Mouse (Mus musculus) G1E (cell line): ENCODE data around the gene Kcna6. TPM values are rescaled to one million over a fixed set of nuclear protein-coding genes. Genes with fewer than 3 reads are reported as not detected.

Experiments
- ATAC-seq: 2 replicates; pipeline ENCODE4 v1.8.0; 2016; ENCODE audit warnings: mild to moderate bottlenecking; ENCODE audit not compliant: insufficient number of reproducible peaks, poor library complexity, low FRiP score, severe bottlenecking; ENCODE audit errors: extremely low read depth
- DNase-seq: peaks from one replicate; pipeline ENCODE4 v3.0.0; 2012; ENCODE audit warnings: low spot score
- H3K27me3 ChIP-seq: 2 replicates; pipeline ENCODE4 v1.6.1; 2012; ENCODE audit warnings: mild to moderate bottlenecking, low read length, inconsistent platforms; ENCODE audit not compliant: insufficient read depth
- H3K36me3 ChIP-seq: replicated peaks from 2 replicates; pipeline ENCODE3; 2012; ENCODE audit warnings: mild to moderate bottlenecking, inconsistent platforms
- H3K4me1 ChIP-seq: 2 replicates; pipeline ENCODE4 v1.6.1; 2012; ENCODE audit warnings: low read depth, low read length, inconsistent platforms, mixed read lengths; ENCODE audit not compliant: insufficient read depth
- H3K4me3 ChIP-seq: 2 replicates; pipeline ENCODE4 v1.5.1; 2012; ENCODE audit warnings: low read depth, mild to moderate bottlenecking, inconsistent platforms, low read length, moderate library complexity, mixed read lengths
- H3K9me3 ChIP-seq: replicated peaks from 2 replicates; pipeline ENCODE4 v1.6.1; 2012; ENCODE audit warnings: inconsistent platforms
- CTCF ChIP-seq: IDR thresholded peaks from 2 replicates; pipeline ENCODE4 v1.5.1; 2012; ENCODE audit warnings: low read depth, low read length, inconsistent platforms, mixed read lengths
- GATA1 ChIP-seq: IDR thresholded peaks from 2 replicates; pipeline ENCODE4 v1.6.1; 2012; ENCODE audit warnings: borderline replicate concordance, low read length, inconsistent platforms, mixed read lengths
- GATA2 ChIP-seq: IDR thresholded peaks from 2 replicates; pipeline ENCODE4 v1.6.1; 2012; ENCODE audit warnings: low read depth, low read length, inconsistent platforms, borderline replicate concordance
- POLR2AphosphoS5 ChIP-seq: IDR thresholded peaks from 2 replicates; pipeline ENCODE4 v1.6.1; 2012; ENCODE audit warnings: low read depth, low read length, inconsistent platforms; ENCODE audit not compliant: insufficient replicate concordance
- TAL1 ChIP-seq: conservative IDR thresholded peaks from 2 replicates; pipeline ENCODE4 v1.6.1; 2012; ENCODE audit warnings: low read depth, low read length, inconsistent platforms, mixed read lengths
- polyA plus RNA-seq: library from polyadenylated mRNA; stranded (reverse); fragments of >175 nt; gene quantifications from 2 replicates; pipeline ENCODE4 v1.2.3, GENCODE M21; 2012
- total RNA-seq, 2 experiments: library from RNA; stranded (forward) in 1 of 2; stranded (reverse) in 1 of 2; fragments of 200-1000 nt in 1 of 2; fragments of >200 nt in 1 of 2; fragmentation: Nextera tagmentation in 1 of 2; gene quantifications; 2 replicates each; pipeline ENCODE4 v1.2.3; 2014 to 2017

The Kcna6 gene
- total RNA-seq (2014; fragmentation: Nextera tagmentation) (not detected in 2 replicates), total RNA-seq (2017) (0.06 and 0.16 TPM in 2 replicates), polyA plus RNA-seq (not detected in 2 replicates)

DNA sequence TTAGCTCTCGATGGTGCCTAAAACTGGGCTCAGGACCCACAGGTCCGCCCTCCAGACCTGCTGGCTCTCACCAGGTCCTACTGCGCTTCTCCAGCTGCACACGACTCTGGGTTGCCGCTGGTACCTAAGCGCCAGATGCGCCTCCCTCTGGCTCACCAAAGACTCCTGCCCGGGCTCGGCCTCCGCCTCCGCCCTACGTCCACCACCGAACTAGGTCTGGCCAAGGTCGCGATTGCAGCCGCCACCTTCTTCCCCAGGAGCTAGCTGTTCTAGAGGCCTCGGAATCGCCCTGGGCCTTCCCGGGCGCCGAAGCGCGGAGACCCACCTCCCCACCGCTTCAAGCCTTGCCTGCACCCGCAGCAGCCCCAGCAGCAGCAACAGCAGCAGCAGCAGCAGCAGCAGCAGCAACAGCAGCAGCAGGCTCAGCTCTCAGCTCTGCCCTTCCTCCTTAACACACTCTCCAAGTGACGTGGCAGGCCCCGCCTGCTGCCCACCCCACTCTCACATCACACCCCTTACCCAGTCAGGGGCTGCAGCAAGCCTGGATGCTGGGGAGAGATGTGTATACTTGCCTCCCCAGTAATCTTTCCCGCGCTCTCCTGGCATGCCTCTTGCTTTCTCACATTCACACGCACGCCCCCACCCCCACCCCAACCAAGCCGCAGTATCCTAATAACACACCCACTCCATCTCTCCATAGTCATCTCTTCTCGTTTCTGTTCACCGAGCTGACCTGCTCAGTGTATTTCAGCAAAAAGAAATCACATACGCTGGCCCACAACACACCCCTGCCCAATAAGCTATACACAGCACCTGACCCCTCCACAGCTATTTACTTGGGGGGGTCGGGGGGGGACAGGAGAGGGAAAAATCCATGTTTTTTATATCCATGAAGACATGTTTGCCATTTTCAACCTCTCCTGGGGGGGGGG is at the start of gene Kcna6:
TSS of gene Kcna6 (minus strand) at position 464 of the 932 bp plus-strand sequence.
- Histone ChIP-seq H3K27me3 (no peaks in the 10 kb centered on the region), H3K9me3 (peaks cover 70% of the 10 kb centered on the region), H3K4me3 (peak within 1 kb of the TSS; percentile 7; the same call in 1 of the 2 replicates), H3K36me3 (no peaks in the 10 kb centered on the region), H3K4me1 (no peaks in the 10 kb centered on the region)
- DNase-seq (no peak), ATAC-seq (no peak)
- TF ChIP-seq CTCF (no peak), GATA2 (no peak), POLR2AphosphoS5 (no peak), TAL1 (no peak), GATA1 (no peak)

DNA sequence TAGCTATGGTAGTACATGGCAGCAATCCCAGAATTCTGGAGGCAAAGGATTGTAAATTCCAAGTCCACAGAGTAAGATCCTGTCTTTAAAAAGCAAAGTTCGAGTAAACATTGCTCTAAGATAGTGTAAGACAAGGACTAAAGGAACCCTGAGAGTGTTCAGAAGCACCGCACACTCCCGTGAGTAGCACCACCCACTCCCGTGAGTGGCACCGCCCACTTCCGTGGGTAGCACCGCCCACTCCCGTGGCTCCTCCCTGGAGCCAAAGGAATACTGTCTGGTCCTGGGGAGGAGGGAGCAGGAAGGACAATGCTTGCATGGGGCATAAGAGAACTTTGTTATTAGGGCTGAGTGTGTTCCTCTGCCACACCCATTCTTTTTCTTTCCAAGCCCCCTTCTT is 48.4 kb upstream of the Kcna6 start:
- ATAC-seq (no peak), DNase-seq (no peak)
- TF ChIP-seq GATA2 (no peak), TAL1 (no peak), POLR2AphosphoS5 (no peak), CTCF (no peak), GATA1 (no peak)
- H3K27me3 ChIP-seq = no peaks in the 10 kb centered on the region
- no peaks in the 10 kb centered on the region for H3K4me1 ChIP-seq
- no peaks in the 10 kb centered on the region for H3K36me3 ChIP-seq
- no peak overlapping the region for H3K4me3 ChIP-seq
- peaks cover 29% of the 10 kb centered on the region for H3K9me3 ChIP-seq

GRCm38 (mm10) chr6:126784206-126784605 is 43.7 kb upstream of the Kcna6 start:
- DNase-seq (no peak), ATAC-seq (no peak)
- Histone ChIP-seq H3K27me3 (no peaks in the 10 kb centered on the region), H3K9me3 (peaks cover 36% of the 10 kb centered on the region), H3K4me3 (no peak overlapping the region), H3K4me1 (no peaks in the 10 kb centered on the region), H3K36me3 (no peaks in the 10 kb centered on the region)
- no peak for TF ChIP-seq GATA2
- TF ChIP-seq POLR2AphosphoS5 = no peak
- TF ChIP-seq CTCF = no peak
- no peak for TF ChIP-seq GATA1
- no peak for TF ChIP-seq TAL1

DNA sequence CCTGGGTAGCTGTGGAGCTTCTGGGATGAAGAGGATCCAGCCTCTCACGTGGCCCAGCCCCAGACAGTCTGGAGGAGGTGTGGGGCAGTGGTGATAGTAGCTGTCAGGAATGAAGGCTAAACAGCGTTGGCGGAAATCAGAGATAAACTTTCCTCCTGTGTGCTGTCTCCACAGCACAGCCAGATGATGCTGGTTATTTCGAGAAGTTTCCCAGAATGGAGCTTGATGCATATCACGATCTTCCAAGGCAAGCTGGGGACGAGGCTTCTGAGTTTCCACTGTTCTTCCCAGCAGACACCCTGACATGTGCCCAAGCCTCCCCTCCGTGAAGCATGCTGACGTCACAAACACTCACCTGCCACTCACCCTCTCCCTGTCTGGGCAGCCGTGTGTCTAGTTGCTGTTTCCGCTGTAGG is 43.2 kb upstream of the Kcna6 start:
- DNase-seq (no peak), ATAC-seq (no peak)
- Histone ChIP-seq H3K4me3 (no peak overlapping the region), H3K27me3 (no peaks in the 10 kb centered on the region), H3K9me3 (peaks cover 35% of the 10 kb centered on the region), H3K4me1 (no peaks in the 10 kb centered on the region), H3K36me3 (no peaks in the 10 kb centered on the region)
- TF ChIP-seq GATA2 (no peak), CTCF (no peak), GATA1 (no peak)

- Histone ChIP-seq H3K4me1 (no peaks in the 10 kb centered on the region), H3K4me3 (no peak overlapping the region), H3K9me3 (peaks cover 34% of the 10 kb centered on the region), H3K36me3 (no peaks in the 10 kb centered on the region), H3K27me3 (no peaks in the 10 kb centered on the region)
- DNase-seq (no peak), ATAC-seq (no peak)
- no peak for TF ChIP-seq CTCF
- TF ChIP-seq POLR2AphosphoS5 = no peak
- TF ChIP-seq TAL1 = no peak
- TF ChIP-seq GATA2 = no peak
- no peak for TF ChIP-seq GATA1
These were observed 42.6 kb upstream of the Kcna6 start for GRCm38 (mm10) chr6:126783056-126783455.

- Histone ChIP-seq H3K4me1 (no peaks in the 10 kb centered on the region), H3K9me3 (peaks cover 33% of the 10 kb centered on the region), H3K27me3 (no peaks in the 10 kb centered on the region), H3K36me3 (no peaks in the 10 kb centered on the region), H3K4me3 (no peak overlapping the region)
- DNase-seq (no peak), ATAC-seq (no peak)
- TF ChIP-seq TAL1 = no peak
- no peak for TF ChIP-seq CTCF
- no peak for TF ChIP-seq GATA2
- TF ChIP-seq GATA1 = no peak
- TF ChIP-seq POLR2AphosphoS5 = no peak
These were observed 37.4 kb upstream of the Kcna6 start for GRCm38 (mm10) chr6:126777889-126778288.
